Mouse (Mus musculus) adrenal gland, adult 8-10 months (tissue): ENCODE measurements at regions not wholly inside any gene's neighbourhood (a gene's known extent, or its start where the extent isn't known, plus 50 kb on each side); places are given as distances from the start of the nearest gene placed in this dataset.

Experiments used
- DNase-seq: peaks from one replicate; pipeline ENCODE4 v3.0.0; 2022
- microRNA-seq, 2 experiments: library from miRNA; unstranded; fragments of <30 nt; microRNA quantifications; one replicate each; pipeline ENCODE4 v1.2.0; 2022

DNA sequence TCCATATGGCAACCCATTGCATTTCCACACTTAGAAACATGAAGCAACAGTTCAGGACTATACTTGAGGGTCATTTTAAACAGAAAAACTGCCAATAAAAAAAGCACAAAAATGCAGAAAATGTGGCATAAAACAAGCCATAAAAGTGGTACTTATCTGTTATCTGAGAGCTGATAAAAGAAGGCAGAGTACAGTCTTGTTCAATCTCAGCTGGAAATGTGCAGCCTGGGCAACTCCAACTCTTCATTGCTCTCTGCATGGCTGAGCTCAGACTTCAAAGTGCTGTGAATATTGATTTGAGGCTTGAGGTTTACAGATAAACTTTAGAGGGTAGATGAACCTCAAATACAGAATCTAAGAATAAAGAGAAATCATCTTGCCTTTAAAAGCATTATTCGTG lies 151.1 kb upstream of the Lrrn1 start:
- DNase-seq, result no peak

GRCm38 (mm10) chr6:107380621-107381020 lies 148.9 kb upstream of the Lrrn1 start:
- DNase-seq, result no peak

- DNase-seq, result no peak
These were observed 143.4 kb upstream of the Lrrn1 start for GRCm38 (mm10) chr6:107386094-107386678.

GRCm38 (mm10) chr6:107389892-107390291 lies 139.7 kb upstream of the Lrrn1 start:
- DNase-seq, result no peak

GRCm38 (mm10) chr6:107394611-107395010 lies 135.0 kb upstream of the Lrrn1 start:
- DNase-seq, result no peak

DNA sequence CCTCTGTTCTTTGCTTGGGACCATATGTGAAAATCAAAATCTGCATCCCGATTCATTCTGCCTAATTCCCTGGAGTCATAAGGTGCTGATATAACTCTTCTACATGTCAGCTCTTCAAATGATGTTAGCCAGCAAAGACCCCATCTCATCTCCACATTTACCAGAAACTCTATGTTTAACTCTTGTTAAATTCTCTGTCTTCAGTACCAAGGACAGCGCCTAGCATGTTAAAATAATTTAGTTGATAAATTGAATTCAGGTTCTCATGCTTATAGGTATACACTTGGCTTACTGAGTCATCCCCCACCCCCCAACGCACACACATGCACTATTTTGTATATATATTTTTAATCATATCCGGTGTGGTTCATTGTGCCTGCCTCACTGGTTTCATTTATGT lies 113.8 kb upstream of the Lrrn1 start:
- no peak for DNase-seq

DNA sequence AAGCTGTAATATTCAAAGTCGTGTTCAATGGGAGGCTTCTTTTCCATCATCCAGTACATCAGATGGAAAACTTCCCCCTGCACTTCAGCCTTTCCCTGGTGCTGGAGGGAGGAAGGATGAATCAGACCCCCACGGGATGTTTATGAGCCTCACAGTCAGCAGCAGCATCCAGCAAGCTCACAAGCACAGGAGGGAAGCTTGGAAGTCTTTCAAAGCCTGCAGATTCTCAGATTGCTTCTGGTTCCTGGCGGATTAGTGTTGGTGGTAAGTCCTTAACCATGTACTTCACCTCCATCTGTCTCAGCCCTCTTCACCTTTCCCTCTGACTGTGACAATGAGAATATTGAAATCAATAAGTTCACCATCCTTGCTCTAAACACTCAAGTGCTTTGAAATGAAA lies 107.5 kb upstream of the Lrrn1 start:
- no peak for DNase-seq

GRCm38 (mm10) chr6:107426529-107426928 lies 103.0 kb upstream of the Lrrn1 start:
- DNase-seq, result no peak

DNA sequence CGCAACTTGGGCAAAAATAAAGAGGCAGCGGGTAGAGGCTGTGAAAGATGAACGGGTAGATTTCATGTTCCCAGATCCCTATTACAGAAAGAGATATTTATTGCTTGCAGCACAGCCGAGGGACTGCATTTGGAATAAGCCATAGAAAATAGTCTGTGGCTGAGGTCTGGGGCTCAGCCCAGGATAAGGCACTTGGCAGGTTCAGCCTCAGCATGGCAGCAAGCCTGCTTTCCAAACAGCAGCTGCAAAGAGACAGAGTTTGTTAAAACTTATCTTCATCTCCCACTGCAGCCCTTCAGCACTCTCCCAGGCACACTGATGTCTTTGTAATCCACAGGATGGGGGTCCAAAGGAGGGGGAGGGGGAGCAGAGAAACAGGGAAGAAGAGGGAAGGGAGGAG lies 98.5 kb upstream of the Lrrn1 start:
- DNase-seq, result no peak

- no peak for DNase-seq
These were observed 87.5 kb upstream of the Lrrn1 start for GRCm38 (mm10) chr6:107442058-107442457.

GRCm38 (mm10) chr6:107444336-107444735 lies 85.2 kb upstream of the Lrrn1 start:
- no peak for DNase-seq

GRCm38 (mm10) chr6:107459220-107459619 lies 70.3 kb upstream of the Lrrn1 start:
- no peak for DNase-seq

DNA sequence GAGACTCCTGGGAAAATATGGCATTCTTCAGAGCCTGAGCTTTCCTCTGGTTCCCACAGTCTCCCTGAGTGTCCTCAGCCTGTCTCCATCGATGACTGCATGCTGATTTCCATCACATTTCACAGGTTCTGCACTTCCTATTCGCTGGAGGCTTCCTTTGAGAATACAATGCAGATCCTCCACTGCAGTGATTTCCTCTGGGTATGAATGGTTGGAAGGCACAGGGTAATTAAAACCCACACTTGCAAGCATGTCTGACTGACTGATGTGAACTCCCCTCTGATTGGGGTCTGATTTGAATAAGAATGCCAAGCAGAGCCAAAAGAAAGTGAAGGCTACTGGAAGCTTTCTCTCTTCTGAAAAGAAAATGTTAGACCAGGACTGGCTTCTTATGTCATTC lies 67.1 kb upstream of the Lrrn1 start:
- no peak for DNase-seq

DNA sequence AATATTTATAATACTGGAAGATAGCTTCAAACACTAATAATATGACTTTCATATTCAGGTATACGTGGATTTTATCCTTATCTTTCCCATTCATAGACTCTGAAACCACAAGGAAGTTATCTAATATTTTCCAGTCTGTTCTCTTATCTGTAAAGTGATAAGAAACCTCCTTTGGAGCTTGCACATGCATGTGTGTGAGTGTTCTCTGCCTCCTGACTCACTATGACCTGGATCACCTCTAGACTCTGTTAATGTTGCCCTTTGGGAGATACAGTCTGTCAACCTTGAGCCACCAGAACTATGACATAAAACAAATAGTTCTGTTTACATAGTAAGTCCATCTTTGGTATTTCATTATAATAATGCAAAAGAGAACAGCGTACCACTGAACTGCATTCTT lies 56.2 kb upstream of the Lrrn1 start:
- no peak for DNase-seq

- DNase-seq, result no peak
These were observed 55.4 kb upstream of the Lrrn1 start for GRCm38 (mm10) chr6:107474125-107474524.

Small RNA genes in the stretch of these regions (microRNA-seq; reads per million reads assigned to microRNA genes)
- 0 reads per million in 2 experiments for gene Gm27690
